Mouse (Mus musculus): ENCODE results near the gene Prmt3.

Gene Prmt3

GRCm38 (mm10) chr7:49778114-49778901 lies at the start of gene Prmt3:
Gene Prmt3 (plus strand): TSS chr7:49778346.
- DNase-seq = peak; percentile 96 to 97

- DNase-seq = peak; percentile 2 to 17
Measured at GRCm38 (mm10) chr7:49734342-49734741, 43.8 kb upstream of the Prmt3 start.

GRCm38 (mm10) chr7:49739448-49739847 lies 38.7 kb upstream of the Prmt3 start:
- DNase-seq = no peak

- no peak for DNase-seq
Measured at GRCm38 (mm10) chr7:49741474-49741873, 36.7 kb upstream of the Prmt3 start.

- DNase-seq = no peak
Measured at GRCm38 (mm10) chr7:49741923-49742322, 36.2 kb upstream of the Prmt3 start.

- DNase-seq = peak; percentile 20 to 30
Measured at GRCm38 (mm10) chr7:49751148-49751547, 27.0 kb upstream of the Prmt3 start.

GRCm38 (mm10) chr7:49752730-49753506 lies 25.2 kb upstream of the Prmt3 start:
- DNase-seq = peak; percentile 32 to 58

- DNase-seq = peak; percentile 30 to 60
Measured at GRCm38 (mm10) chr7:49754767-49755166, 23.4 kb upstream of the Prmt3 start.

GRCm38 (mm10) chr7:49758934-49759571 lies 19.1 kb upstream of the Prmt3 start, which contains the start of gene Htatip2:
Gene Htatip2 (plus strand): TSS chr7:49759115.
- peak in 1 of 2 experiments; percentile 52 for DNase-seq

GRCm38 (mm10) chr7:49762605-49763004 lies 15.5 kb upstream of the Prmt3 start:
- DNase-seq = no peak

GRCm38 (mm10) chr7:49764011-49764716 lies 14.0 kb upstream of the Prmt3 start:
- no peak for DNase-seq

- DNase-seq = no peak
Measured at GRCm38 (mm10) chr7:49766166-49766565, 12.0 kb upstream of the Prmt3 start.

GRCm38 (mm10) chr7:49768509-49768908 lies 9.6 kb upstream of the Prmt3 start:
- no peak for DNase-seq

- no peak for DNase-seq
Measured at GRCm38 (mm10) chr7:49774396-49774795, 3.8 kb upstream of the Prmt3 start.

- DNase-seq = no peak
Measured at GRCm38 (mm10) chr7:49777585-49777984, 561 bp upstream of the Prmt3 start.

GRCm38 (mm10) chr7:49778904-49779615 lies 914 bp downstream of the Prmt3 start:
- DNase-seq = peak in 1 of 2 experiments; percentile 7

GRCm38 (mm10) chr7:49783017-49783416 lies 4.9 kb downstream of the Prmt3 start:
- DNase-seq = no peak

GRCm38 (mm10) chr7:49785141-49785540 lies 7.0 kb downstream of the Prmt3 start:
- no peak for DNase-seq

GRCm38 (mm10) chr7:49786618-49787382 lies 8.7 kb downstream of the Prmt3 start:
- peak in 1 of 2 experiments; percentile 44 for DNase-seq

- DNase-seq = no peak
Measured at GRCm38 (mm10) chr7:49787383-49787645, 9.2 kb downstream of the Prmt3 start.

GRCm38 (mm10) chr7:49794304-49794703 lies 16.2 kb downstream of the Prmt3 start:
- no peak for DNase-seq

GRCm38 (mm10) chr7:49797171-49797570 lies 19.0 kb downstream of the Prmt3 start:
- DNase-seq = no peak

Data from kidney, adult 8-10 months (tissue).